Mouse (Mus musculus) brown adipose tissue, adult 24 weeks (tissue): ENCODE measurements around the gene 1700029F12Rik. TPM values are rescaled to one million over a fixed set of nuclear protein-coding genes. Genes with fewer than 3 reads are reported as not detected.

ENCODE experiments used
- H3K27ac ChIP-seq: fragments of 200-500 bp; replicated peaks from 2 replicates; pipeline ENCODE4 v1.5.1; 2012; ENCODE audit warnings: low read depth, mild to moderate bottlenecking, low read length
- H3K4me1 ChIP-seq: fragments of 200-500 bp; 2 replicates; pipeline ENCODE4 v1.6.1; 2012; ENCODE audit warnings: low read length, mixed read lengths; ENCODE audit not compliant: control insufficient read depth, insufficient read depth, insufficient read length
- H3K4me3 ChIP-seq: fragments of 200-500 bp; 2 replicates; pipeline ENCODE4 v1.5.1; 2012; ENCODE audit warnings: low read depth, mild to moderate bottlenecking, low read length, moderate library complexity; ENCODE audit not compliant: insufficient read depth
- polyA plus RNA-seq: library from polyadenylated mRNA; stranded (reverse); fragments of >200 nt; gene quantifications from 2 replicates; pipeline ENCODE4 v1.2.4, GENCODE M21; 2012; ENCODE audit not compliant: missing spikeins, insufficient read depth, insufficient read length

1700029F12Rik gene
- polyA plus RNA-seq, 1 experiment = not detected

DNA sequence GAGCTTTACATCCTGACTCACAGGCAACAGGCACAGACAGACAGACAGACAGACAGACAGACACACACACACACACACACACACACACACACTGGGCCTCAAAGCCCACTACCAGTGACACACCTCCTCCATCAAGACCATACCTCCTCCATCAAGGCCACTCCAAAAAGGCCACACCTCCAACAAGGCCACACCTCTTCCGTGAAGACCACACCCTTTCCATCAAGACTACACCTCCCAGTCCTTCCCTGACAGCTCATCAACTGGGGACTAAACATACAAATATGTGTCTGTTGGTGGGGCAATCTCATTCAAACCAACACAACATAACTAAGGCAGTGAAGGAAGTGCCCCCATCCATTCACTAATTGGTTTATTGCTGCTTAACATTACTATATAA is 37.1 kb downstream of the 1700029F12Rik start:
- Histone ChIP-seq H3K4me3 (no peak overlapping the region), H3K4me1 (no peaks in the 10 kb centered on the region), H3K27ac (no peak overlapping the region)

DNA sequence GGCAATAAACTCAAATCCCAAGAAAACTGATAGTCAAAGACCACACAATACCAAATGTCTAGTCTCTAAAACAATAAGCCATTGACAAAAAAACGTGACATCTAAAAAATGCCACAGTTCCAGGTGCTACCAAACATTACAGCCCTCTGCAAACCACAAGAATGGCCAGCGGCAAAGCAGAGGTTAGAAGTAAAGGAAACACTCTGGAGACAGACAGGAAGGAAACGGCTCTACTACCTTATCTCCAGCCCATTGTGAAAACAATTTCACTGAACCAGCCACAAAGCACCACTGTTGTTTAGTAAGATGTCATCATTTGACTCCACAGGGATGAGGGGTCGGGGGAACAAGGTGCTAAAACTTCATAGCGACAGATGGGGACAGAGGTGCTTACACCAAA is 38.9 kb downstream of the 1700029F12Rik start:
- Histone ChIP-seq H3K4me1 (no peaks in the 10 kb centered on the region), H3K4me3 (no peak overlapping the region), H3K27ac (no peak overlapping the region)

DNA sequence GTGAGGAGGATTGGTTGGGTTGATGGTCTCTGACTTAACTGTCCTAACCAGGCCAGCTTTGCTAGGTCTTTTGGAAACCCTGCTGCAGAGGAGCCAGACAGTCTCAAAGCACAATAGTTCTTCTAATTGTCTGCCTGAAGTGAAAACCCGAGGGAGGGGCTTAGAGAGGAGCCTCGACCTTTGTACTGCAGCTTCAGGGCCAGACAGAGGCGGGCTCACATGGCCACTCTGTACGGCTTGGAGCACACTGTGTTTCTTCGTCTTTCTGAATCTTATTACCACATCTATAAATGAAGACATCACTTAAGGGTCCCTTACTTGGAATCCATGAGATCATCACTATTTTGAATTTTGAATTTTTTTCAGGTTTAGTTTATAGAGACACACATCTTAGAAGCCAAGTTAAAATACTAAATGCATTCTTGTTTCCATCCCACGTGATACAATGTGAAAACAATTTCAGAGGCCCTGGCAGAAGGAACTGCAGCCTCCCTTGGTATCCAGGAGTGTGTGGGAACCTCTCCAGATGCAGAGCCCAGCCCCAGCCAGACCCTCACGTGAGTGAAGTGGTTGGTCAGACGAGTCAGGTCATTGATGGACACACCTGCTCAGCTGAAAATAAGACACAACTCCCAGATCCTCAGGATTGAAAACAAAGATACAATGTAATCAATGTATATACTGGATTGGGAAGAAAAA is 40.7 kb downstream of the 1700029F12Rik start:
- H3K4me3 ChIP-seq = no peak overlapping the region
- H3K27ac ChIP-seq = no peak overlapping the region
- no peaks in the 10 kb centered on the region for H3K4me1 ChIP-seq

DNA sequence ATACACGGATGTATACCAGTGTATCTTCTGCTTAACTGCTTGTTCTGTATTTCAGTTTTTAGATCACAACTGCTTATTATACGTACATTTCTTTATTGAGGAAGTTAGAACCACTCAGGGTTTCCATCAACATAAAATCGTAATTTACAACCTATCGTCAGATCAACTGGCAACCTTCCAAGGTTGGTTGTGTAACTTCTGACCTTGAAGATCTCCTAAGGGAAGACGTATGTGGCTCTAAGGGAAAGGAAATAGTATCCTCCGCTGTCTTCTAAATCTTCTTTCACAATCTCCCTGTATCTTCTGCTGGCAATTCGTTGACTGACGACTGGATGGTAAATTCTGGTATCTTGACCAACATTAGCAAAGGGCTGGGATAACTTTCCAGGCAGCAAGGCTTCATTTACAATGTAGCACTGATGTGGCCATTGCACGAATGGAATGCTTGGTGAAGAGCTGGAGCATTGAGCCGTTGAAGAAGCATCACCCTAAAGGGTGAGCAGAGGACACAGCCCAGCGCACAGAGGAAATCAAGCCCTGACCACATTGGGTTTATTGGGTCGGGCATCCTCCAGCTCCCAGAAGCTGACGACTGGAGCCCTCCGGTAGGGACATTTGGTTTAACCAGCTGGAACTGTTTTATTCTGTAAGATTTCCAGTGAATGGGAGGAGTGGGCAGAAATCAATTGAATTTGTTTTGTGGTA is 43.4 kb downstream of the 1700029F12Rik start:
- H3K4me1 ChIP-seq = no peaks in the 10 kb centered on the region
- H3K27ac ChIP-seq = no peak overlapping the region
- H3K4me3 ChIP-seq = no peak overlapping the region

DNA sequence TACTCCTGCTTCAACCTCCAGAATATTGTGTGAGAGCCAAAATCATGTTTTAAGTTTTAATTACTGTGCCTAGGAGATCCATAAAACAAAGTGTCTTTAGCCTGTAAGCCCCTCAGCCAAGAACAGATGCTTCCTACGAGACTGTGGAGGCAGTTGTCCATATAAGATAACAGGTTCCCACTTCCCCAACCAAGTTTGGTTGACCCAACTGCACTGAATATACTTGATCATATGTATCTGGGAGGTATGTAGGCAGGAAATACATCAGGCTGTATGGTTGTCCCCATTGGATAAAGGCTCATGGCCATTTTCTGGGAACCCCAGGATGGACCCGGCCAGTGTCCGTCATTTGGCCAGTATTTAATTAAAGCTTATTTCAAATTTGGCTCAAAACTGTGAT is 44.1 kb downstream of the 1700029F12Rik start:
- no peaks in the 10 kb centered on the region for H3K4me1 ChIP-seq
- no peak overlapping the region for H3K27ac ChIP-seq
- H3K4me3 ChIP-seq = no peak overlapping the region

DNA sequence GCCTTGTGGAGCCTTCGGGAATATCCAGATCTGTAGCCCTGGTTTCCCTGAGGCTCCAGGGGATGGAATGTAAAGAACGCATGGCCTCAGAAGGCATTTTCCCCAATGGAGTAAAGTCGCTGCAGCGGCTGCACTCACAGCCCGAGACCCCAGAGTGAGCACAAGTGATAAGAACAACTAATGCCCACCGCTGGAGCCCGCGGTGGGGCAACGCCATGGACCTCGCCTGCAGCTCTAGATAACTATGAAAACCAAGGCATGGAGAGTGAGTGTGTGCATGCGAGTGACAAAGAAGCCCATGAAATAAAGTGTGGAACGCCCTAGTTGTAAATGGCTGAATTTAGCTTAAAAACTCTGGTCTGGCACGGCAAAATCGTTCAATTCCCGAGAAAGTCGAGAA is 45.0 kb downstream of the 1700029F12Rik start:
- no peak overlapping the region for H3K27ac ChIP-seq
- H3K4me3 ChIP-seq = no peak overlapping the region
- H3K4me1 ChIP-seq = no peaks in the 10 kb centered on the region

DNA sequence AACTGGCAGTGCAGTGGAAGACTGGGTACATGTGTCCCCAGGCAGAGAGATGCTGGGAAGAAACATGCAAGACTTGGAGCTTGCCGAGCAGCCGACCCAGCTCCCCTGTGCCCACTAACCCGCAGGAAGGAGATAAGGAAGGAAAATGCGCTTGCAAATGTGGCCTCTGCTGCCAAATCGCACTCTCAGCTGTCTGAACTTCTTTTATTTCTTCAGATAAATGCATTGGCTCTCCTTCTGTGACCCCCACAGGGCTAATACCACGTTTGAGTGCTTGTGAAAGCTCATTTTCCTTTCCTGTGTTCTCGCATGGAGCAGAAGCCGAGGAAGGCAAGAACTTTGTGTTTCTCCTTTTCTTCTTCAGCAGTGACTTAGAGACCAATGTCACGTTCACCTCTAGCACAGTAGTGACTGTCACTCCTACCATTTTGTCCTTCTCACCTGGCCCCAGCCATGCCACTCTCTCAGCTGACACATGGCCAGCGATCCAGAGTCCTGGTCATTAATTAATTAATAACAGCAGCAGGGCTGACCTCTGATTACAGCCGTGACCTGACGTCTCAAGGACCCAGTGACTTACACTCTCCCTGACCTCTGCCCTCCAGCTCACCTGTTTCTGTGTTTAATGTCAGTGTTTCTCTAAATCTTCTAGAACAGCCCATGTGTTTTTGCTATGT is 48.4 kb downstream of the 1700029F12Rik start:
- Histone ChIP-seq H3K27ac (no peak overlapping the region), H3K4me1 (no peaks in the 10 kb centered on the region), H3K4me3 (no peak overlapping the region)

DNA sequence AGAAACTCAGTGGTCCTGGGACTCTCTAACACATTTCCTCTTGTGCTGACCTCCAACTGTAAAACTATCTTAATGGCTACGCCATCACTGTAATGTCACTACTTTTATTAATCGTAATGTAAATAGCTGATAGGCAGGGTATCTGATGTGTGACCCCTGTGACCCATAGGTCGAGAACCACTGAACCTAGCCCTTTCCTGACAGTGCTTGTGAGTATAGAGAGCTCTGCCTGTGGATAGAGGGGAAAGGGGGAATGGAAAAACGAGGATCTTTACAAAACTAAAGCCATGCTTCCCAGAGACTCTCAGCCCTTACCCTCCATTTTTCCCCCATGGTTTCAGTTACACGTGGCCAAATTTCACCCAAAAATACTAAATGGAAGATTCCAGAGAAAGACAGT is 49.5 kb downstream of the 1700029F12Rik start:
- Histone ChIP-seq H3K4me1 (no peaks in the 10 kb centered on the region), H3K4me3 (no peak overlapping the region), H3K27ac (no peak overlapping the region)

DNA sequence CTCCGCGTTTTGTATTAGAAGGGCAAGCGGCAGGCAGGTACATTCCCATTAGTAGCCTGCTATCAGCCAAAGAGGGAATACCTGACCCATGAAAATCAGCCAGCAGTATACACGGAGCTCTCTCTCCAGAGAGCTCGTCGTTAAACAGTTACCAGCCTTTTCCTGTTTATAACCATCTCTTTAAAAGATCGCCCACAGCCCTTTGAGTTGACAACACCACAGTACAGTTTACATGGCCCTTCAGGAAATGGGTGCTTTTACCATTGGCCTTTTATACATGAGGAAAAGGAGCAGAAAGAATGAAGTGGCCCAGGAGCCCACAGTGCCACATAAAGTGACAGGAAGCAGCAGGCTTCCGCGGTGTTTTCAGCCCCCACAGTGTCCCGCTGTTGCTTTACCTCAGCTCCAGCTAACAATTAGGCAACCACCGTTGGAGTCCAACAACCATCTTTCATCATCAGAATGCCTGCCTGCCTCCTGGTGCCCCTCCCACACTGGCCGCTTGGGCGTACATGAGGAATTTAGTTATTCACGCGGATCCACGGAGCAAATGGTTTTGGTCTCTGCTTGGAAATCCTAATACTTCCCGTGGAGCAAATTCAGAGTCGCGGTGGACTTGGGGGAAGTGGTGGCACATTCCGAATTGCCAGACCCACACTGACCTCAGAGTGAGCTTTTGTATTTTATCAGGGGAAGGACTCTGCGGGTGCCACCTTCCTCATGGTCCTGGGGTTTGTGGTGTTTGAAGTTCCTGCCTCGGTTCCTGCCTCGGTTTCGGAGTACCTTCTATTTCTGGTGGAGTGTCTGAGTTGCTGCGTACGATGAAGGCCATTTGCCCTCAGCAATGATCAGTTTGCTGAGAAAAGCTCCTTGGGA is 50.7 kb downstream of the 1700029F12Rik start:
- Histone ChIP-seq H3K27ac (no peak overlapping the region), H3K4me1 (no peaks in the 10 kb centered on the region), H3K4me3 (no peak overlapping the region)

DNA sequence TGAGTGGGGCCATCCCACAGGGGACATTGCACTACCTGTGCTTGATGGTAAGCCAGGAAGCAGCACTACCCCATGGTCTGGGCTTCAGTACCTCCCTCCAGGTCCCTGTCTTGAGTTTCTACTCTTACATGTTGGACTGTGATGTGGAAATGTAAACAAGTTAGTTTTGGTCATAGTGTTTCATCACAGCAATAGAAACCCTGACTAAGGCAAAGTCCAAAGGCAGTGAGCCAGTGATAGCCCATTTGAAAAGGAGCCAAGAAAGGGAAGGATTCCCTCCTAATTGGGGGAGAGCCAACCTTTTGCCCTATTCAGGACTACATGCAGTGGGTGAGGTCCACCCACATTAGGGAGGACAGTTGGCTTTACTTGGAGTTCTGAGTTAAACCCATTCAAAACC is 53.6 kb downstream of the 1700029F12Rik start:
- Histone ChIP-seq H3K4me3 (no peak overlapping the region), H3K4me1 (no peaks in the 10 kb centered on the region), H3K27ac (no peak overlapping the region)

DNA sequence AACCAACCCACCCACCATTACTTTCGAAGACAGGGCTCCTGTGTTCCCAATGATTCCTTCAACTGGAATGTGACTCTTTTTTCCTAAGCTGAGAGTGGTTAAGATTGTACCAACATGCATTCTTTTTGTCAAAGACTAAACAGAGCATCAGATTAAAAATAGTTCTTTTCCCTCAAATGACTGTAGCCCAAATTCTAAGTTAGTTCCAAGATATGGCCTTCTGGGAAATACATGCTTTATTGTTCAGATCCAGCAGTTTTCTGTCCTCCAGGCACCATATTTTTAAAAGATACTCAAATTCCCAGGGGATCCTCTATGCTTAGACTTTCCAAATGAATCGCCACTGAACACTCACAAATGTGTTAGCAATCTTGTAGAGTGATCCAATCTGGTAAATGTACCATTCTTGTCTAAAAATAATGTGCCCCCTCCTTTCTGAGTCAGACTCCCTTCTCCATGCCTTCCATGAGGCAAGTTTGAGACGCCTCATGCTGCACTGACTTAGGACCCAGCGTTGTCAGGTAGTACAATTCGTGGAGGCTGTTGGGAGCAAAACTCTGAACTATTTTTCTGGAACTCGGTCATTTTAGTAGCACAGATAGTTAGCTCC is 57.1 kb downstream of the 1700029F12Rik start:
- no peak overlapping the region for H3K27ac ChIP-seq
- no peaks in the 10 kb centered on the region for H3K4me1 ChIP-seq
- no peak overlapping the region for H3K4me3 ChIP-seq

DNA sequence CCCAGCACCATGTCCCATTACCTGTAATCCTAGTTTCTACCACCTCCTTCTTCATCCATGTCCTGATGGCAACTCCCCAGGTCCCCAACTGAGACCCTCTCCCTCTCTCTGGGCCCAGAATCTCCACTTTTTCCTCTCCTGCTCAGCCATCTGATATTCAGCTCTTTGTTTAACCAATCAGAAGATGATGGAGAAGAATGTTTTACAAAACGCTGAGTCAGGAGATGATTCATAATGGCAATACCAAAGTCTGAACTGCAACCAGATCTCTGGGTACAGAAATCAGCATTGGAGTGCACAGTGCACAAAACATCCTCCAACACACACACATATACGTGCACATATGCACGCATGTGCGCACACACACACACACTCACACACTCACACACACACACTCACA is 60.8 kb downstream of the 1700029F12Rik start:
- no peak overlapping the region for H3K4me3 ChIP-seq
- H3K4me1 ChIP-seq = no peaks in the 10 kb centered on the region
- no peak overlapping the region for H3K27ac ChIP-seq
